Mouse (Mus musculus): ENCODE data around the gene Fam120b.

DNA sequence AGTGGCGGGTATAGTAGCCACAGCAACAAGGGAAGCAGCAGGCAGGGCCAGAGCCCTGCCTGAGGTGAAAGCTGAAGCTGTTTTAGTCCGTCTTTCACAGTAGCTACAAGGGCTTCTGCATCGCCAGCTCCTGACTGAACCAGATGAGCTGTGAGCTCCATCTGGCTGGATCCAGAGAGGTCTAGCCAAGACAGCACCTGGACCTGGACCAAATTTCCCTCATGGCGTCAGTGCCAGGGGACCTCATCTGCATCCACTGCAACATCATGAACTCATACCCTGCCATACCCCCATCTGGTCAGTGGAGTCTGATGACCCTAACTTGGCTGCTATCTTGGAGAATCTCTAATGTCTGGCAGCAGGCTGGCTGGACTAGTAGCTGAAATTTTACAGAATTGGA is 63.8 kb downstream of the Fam120b start:
- TF ChIP-seq CTCF (IDR thresholded peaks at IDR 0.05; ENCODE audit: insufficient read depth, low read length) (no peak), POLR2A (IDR thresholded peaks at IDR 0.05; ENCODE audit: borderline replicate concordance, extremely low read depth, low read depth, low read length) (no peak)
